Mouse (Mus musculus): ENCODE results near the gene 1700080E11Rik.

DNA sequence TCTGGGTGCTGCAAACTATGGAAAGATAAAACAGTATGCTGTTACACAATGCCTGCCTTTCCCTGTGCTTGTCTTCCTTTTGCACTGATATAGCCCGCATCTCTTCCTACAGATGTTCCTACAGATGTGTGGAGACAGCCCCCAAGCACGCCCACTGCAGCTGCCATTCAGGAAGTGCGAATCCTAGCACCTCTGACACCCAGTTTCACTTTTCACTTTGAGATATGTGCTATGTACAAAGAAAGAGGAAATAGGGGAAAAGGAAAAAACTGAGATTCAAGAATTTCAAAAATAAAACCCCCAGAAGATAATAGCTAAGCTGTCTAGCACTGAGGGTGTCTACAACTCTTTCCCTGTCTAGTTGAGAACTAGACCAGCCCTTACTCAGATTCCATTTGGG, 41.8 kb upstream of the 1700080E11Rik start:
- TF ChIP-seq POU5F1 (IDR thresholded peaks at IDR 0.05; ENCODE audit: borderline replicate concordance, low read length) (no peak), CTCF (conservative IDR thresholded peaks at IDR 0.05; ENCODE audit: low read length) (no peak), NANOG (IDR thresholded peaks at IDR 0.05; ENCODE audit: borderline replicate concordance, low read length) (no peak)
